10 mouse cellular contexts compared by ENCODE assay signal in genomic region chr1:134322591-134322990, GRCm38 (mm10). TPM values are rescaled to one million over a fixed set of nuclear protein-coding genes. Genes with fewer than 3 reads are reported as not detected.
A peak's percentile ranks its signal among the peaks of the same experiment; 100 is the strongest.
DNase-seq lines count a peak whose midpoint lies in the region; TF ChIP-seq lines count a peak whose summit lies in the region.
"Had no signal": no experiment of that assay in that cellular context is flagged by ENCODE, and none has a peak within 500 bp of the region (broad histone marks: within the 10 kb centered on the region; RNA-seq: fewer than 3 reads in every experiment).

No protein-coding gene starts in this region.

- peak; percentile 47; the same call in 1 of the 2 replicates for TF ChIP-seq CTCF in testis, adult 2 months (IDR thresholded peaks at IDR 0.05; ENCODE audit: control insufficient read depth, insufficient read depth, insufficient replicate concordance, low read depth, low read length)

- H3K4me1 ChIP-seq in testis, adult 2 months (ENCODE audit: control insufficient read depth, insufficient read depth, low read length) = no peaks in the 10 kb centered on the region

- no peaks in the 10 kb centered on the region for H3K36me3 ChIP-seq in testis, adult 2 months (ENCODE audit: control insufficient read depth, insufficient read depth, low read length)
- H3K36me3 ChIP-seq: G1E had no signal

- TF ChIP-seq POLR2A in testis, adult 2 months (IDR thresholded peaks at IDR 0.05; ENCODE audit: control insufficient read depth, low read depth, low read length) = no peak

- H3K4me3 ChIP-seq in testis, adult 2 months (ENCODE audit: control insufficient read depth, low read depth, low read length) = no peak overlapping the region

- DNase-seq in gastrocnemius, adult 18-20 months (ENCODE audit: low spot score) = peak; percentile 68
- no peak for DNase-seq in gastrocnemius, postnatal 25 days
- DNase-seq in testis, postnatal 14 days (ENCODE audit: low spot score) = no peak
- peak; percentile 29 to 59 for DNase-seq in kidney, postnatal 36 days
- DNase-seq in ovary, postnatal 10 days (ENCODE audit: low spot score) = no peak
- DNase-seq in frontal cortex, postnatal 14 days (ENCODE audit: low spot score in 2 of 2) = no peak
- DNase-seq in left cerebral cortex, adult 8-10 months (ENCODE audit: low spot score in 2 of 2) = no peak

- no peak overlapping the region for H3K27ac ChIP-seq in testis, adult 2 months (ENCODE audit: control insufficient read depth, insufficient read depth, low read depth, low read length)

- H3K27me3 ChIP-seq in testis, adult 2 months (ENCODE audit: control insufficient read depth, insufficient read depth, low read length) = no peaks in the 10 kb centered on the region

RNA-seq across cellular contexts. Expression of gene Ppfia4, which starts 10.1 kb away (rescaled TPM):
- total RNA-seq in gastrocnemius, adult 18-20 months (2021) = under 1 TPM; 0.21 to 0.43 TPM
- 1 to 10 TPM in 1 of 2 experiments, under 1 TPM in 1; 0.97 to 1.0 TPM for total RNA-seq in gastrocnemius, postnatal 25 days (2021)
- polyA plus RNA-seq in testis, adult 2 months (2012; rRNA removed) = 5.1 and 5.7 TPM in 2 replicates
- total RNA-seq in left cerebral cortex, adult 8-10 months (2022) = 10 to 100 TPM; 51.1 to 57.9 (median 55.8) TPM

RNA-seq across cellular contexts. Expression of gene Myog, which starts 32.8 kb away (rescaled TPM):
- 10 to 100 TPM; 10.4 to 18.9 TPM for total RNA-seq in gastrocnemius, adult 18-20 months (2021)
- total RNA-seq in gastrocnemius, postnatal 25 days (2021) = 10 to 100 TPM; 16.2 to 26.0 TPM
- 0.11 TPM in 1 of 2 replicates, not detected in the other for polyA plus RNA-seq in testis, adult 2 months (2012; rRNA removed)
- total RNA-seq in left cerebral cortex, adult 8-10 months (2022) = not detected
- total RNA-seq: G1E; neutrophil, adult 5-6 weeks had no signal
- polyA plus RNA-seq: G1E had no signal

RNA-seq across cellular contexts. Expression of gene Tmem183a, which starts 39.2 kb away (rescaled TPM):
- 10 to 100 TPM; 10.1 to 10.4 TPM for total RNA-seq in gastrocnemius, adult 18-20 months (2021)
- total RNA-seq in gastrocnemius, postnatal 25 days (2021) = 10 to 100 TPM; 13.2 to 15.1 TPM
- polyA plus RNA-seq in testis, adult 2 months (2012; rRNA removed) = 116 and 127 TPM in 2 replicates
- 10 to 100 TPM; 50.0 to 66.6 (median 59.1) TPM for total RNA-seq in left cerebral cortex, adult 8-10 months (2022)

Comparison
In these comparisons a context has a peak if more than half of its experiments do, and no peak if none do; other contexts are left out.
1. DNase-seq: peak in gastrocnemius, adult 18-20 months (single experiment) and kidney, postnatal 36 days (2 of 2); none in gastrocnemius, postnatal 25 days (single experiment), testis, postnatal 14 days (single experiment), ovary, postnatal 10 days (single experiment), frontal cortex, postnatal 14 days (0 of 2) and left cerebral cortex, adult 8-10 months (0 of 2).
2. RNA of gene Ppfia4, which starts 10.1 kb away (total RNA-seq): 51.1 to 57.9 TPM in left cerebral cortex, adult 8-10 months; 0.97 to 1.0 TPM in gastrocnemius, postnatal 25 days and 0.21 to 0.43 TPM in gastrocnemius, adult 18-20 months; every median in the first group is over 10 times any median in the second.
3. RNA of gene Myog, which starts 32.8 kb away (total RNA-seq): 16.2 to 26.0 TPM in gastrocnemius, postnatal 25 days and 10.4 to 18.9 TPM in gastrocnemius, adult 18-20 months; not detected in left cerebral cortex, adult 8-10 months; every median in the first group is over 10 times any median in the second.